Mouse (Mus musculus) lung, embryonic 16.5 days (tissue): ENCODE measurements around the gene Lhfpl3. TPM values are rescaled to one million over a fixed set of nuclear protein-coding genes. Genes with fewer than 3 reads are reported as not detected.

ENCODE experiments used
- ATAC-seq: fragments of 200-750 bp; cut with Nextera tagmentation; 2 replicates; pipeline ENCODE4 v1.8.0; 2017; ENCODE audit warnings: low read depth, mild to moderate bottlenecking, moderate library complexity
- H3K27ac ChIP-seq: fragments of 300-500 bp; sonication (generic); 2 replicates; pipeline ENCODE4 v1.5.1; 2014; ENCODE audit warnings: mild to moderate bottlenecking, control low read depth, low read length
- H3K27me3 ChIP-seq: fragments of 300-500 bp; sonication (generic); 2 replicates; pipeline ENCODE4 v1.6.1; 2014; ENCODE audit warnings: low read depth, low read length, mixed read lengths; ENCODE audit not compliant: control insufficient read depth, insufficient read depth
- H3K36me3 ChIP-seq: fragments of 300-500 bp; sonication (generic); 2 replicates; pipeline ENCODE4 v1.6.1; 2014; ENCODE audit warnings: low read length; ENCODE audit not compliant: control insufficient read depth, insufficient read depth
- H3K4me1 ChIP-seq: fragments of 300-500 bp; sonication (generic); replicated peaks from 2 replicates; pipeline ENCODE4 v1.6.1; 2014; ENCODE audit warnings: low read length, mixed read lengths; ENCODE audit not compliant: control insufficient read depth, insufficient read depth
- H3K4me2 ChIP-seq: fragments of 300-500 bp; sonication (generic); 2 replicates; pipeline ENCODE4 v1.6.1; 2014; ENCODE audit warnings: low read depth, low read length, control low read depth
- H3K4me3 ChIP-seq: fragments of 300-500 bp; sonication (generic); 2 replicates; pipeline ENCODE4 v1.5.1; 2014; ENCODE audit warnings: mild to moderate bottlenecking, low read length, control low read depth
- H3K9ac ChIP-seq: fragments of 300-500 bp; sonication (generic); 2 replicates; pipeline ENCODE4 v1.6.1; 2014; ENCODE audit warnings: low read length, control low read depth
- H3K9me3 ChIP-seq: fragments of 300-500 bp; sonication (generic); 2 replicates; pipeline ENCODE4 v1.6.1; 2016; ENCODE audit warnings: low read length; ENCODE audit not compliant: control insufficient read depth
- WGBS: fragments of 180-500 bp; shearing (Covaris S2); extraction: QIAGEN DNeasy Blood & Tissue Kit; methylation state at CpG from one replicate; pipeline ENCODE4 v1.1.7; 2014; 5-methylcytosine and 5-hydroxymethylcytosine counted together
- polyA plus RNA-seq: library from polyadenylated mRNA; unstranded; fragments of >200 nt; fragmentation: Nextera tagmentation; extraction: Ambion mirVana; gene quantifications from 2 replicates; pipeline ENCODE4 v1.2.1, GENCODE M21; 2015

Lhfpl3 gene
- polyA plus RNA-seq, 1 experiment from 2014 or later, result not detected

DNA sequence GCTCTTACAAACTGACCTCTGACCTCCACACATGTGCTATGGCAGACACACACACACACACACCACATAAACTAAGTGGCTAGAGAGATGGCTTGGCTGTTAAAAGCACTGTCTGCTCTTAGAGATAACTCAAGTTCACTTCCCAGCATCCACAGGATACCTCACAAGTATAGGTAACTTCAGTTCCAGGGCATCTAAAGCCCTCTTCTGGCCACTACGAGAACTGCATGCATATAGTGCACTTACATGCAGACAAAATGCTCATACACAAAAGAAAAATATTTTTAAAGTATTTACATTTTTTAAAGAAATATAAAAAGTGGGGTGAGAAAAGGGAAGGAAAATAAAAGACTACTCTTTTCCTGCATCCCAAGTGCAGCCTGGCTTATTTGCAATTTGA is 408.6 kb downstream of the Lhfpl3 start:
- WGBS, result 91% methylated on average over 1 of the region's 1 CpGs
- Histone ChIP-seq H3K4me3 (no peak overlapping the region), H3K9ac (no peak overlapping the region), H3K27me3 (no peaks in the 10 kb centered on the region), H3K36me3 (no peaks in the 10 kb centered on the region), H3K27ac (no peak overlapping the region), H3K4me1 (no peaks in the 10 kb centered on the region), H3K4me2 (no peak overlapping the region), H3K9me3 (no peaks in the 10 kb centered on the region)
- ATAC-seq, result no peak

DNA sequence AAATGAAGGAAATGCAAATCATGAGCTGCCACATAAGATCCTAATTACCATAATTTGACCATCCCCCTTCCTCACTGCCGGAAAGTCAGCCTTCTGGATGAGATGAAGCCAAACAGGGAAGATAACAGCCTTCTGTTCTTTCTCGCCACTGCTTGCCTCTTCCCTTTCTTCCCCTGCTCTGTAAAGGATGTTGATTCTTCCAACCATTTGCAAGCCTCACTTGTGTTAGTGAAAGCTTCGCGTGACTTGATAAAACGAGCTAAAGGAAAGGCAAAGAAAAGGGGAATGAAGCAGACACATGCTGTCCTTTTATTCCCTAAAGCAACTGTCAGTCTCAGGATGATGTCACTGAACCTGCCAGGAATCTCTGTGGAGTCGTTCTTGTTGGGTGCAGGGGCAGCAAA is 420.1 kb downstream of the Lhfpl3 start:
- no peak for ATAC-seq
- H3K4me2 ChIP-seq, result no peak overlapping the region
- no peaks in the 10 kb centered on the region for H3K9me3 ChIP-seq
- H3K4me3 ChIP-seq, result no peak overlapping the region
- H3K9ac ChIP-seq, result no peak overlapping the region
- WGBS, result 26% methylated on average over 6 of the region's 6 CpGs
- no peaks in the 10 kb centered on the region for H3K36me3 ChIP-seq
- H3K27ac ChIP-seq, result no peak overlapping the region
- no peaks in the 10 kb centered on the region for H3K4me1 ChIP-seq
- no peaks in the 10 kb centered on the region for H3K27me3 ChIP-seq

DNA sequence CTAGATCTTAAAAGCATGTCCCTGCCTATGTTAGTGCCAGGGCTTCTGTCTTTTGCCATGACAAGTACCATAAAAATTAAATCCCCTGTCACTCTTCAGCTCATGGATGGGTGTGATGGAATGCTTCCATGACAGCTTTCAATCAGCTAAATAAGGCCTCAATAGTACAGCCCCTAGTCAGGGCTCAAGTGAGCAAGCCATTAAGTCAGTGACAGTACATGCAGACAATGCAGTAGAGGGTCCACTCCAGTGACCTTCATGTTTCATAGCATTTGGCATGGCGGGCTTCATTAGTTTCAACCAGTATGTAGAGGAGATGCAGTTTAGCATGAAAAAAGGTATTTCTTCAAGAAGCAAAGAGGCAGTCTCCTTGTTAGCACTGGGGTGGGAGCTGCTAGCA is 420.8 kb downstream of the Lhfpl3 start:
- ATAC-seq, result no peak
- H3K4me1 ChIP-seq, result no peaks in the 10 kb centered on the region
- H3K27me3 ChIP-seq, result no peaks in the 10 kb centered on the region
- no peaks in the 10 kb centered on the region for H3K9me3 ChIP-seq
- H3K4me2 ChIP-seq, result no peak overlapping the region
- no peaks in the 10 kb centered on the region for H3K36me3 ChIP-seq
- WGBS, result 79% methylated on average over 1 of the region's 1 CpGs
- no peak overlapping the region for H3K27ac ChIP-seq
- no peak overlapping the region for H3K4me3 ChIP-seq
- H3K9ac ChIP-seq, result no peak overlapping the region

DNA sequence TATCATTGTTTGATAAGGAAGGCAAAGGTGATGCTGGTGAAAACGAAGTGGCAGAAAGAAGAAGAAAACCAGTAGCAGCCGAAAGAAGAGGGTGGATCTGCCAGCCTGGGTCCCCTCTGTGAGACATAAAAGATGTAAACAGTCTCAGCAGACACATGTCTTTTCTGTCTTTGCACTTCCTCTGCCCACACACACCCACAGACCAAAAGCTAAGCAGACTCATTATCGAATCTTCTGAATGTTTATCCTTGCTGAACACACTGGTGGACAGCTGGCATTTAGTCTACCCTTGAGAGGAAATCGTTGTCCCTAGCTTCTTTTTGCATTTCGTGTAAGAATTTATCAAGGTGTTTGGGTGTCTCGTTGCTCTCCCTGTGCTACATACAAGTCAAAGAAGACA is 443.8 kb downstream of the Lhfpl3 start:
- Histone ChIP-seq H3K27ac (no peak overlapping the region), H3K9me3 (no peaks in the 10 kb centered on the region), H3K9ac (no peak overlapping the region), H3K4me3 (no peak overlapping the region), H3K4me2 (no peak overlapping the region), H3K27me3 (no peaks in the 10 kb centered on the region), H3K36me3 (no peaks in the 10 kb centered on the region), H3K4me1 (no peaks in the 10 kb centered on the region)
- 42% methylated on average over 6 of the region's 6 CpGs for WGBS
- ATAC-seq, result no peak

DNA sequence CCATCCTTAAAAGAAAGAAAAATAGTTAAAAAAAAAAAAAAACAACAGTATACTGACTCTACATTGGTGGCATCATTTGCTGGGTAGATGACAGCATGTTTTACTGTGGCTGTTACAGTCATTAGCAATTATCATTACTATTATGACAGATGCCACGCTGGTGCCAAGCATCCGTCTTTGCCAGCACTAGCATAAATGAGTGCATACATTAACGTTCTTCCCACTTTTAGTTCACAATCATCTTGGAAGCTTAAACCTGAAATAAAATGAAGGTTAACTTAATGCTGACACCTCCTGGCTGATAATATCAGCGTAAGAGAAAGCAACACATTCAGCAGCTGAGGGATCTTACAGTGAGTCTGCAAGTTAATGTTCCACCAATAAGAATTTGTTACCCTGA is 451.0 kb downstream of the Lhfpl3 start:
- Histone ChIP-seq H3K4me2 (no peak overlapping the region), H3K36me3 (no peaks in the 10 kb centered on the region), H3K4me1 (no peaks in the 10 kb centered on the region), H3K4me3 (no peak overlapping the region), H3K9ac (no peak overlapping the region), H3K27ac (no peak overlapping the region), H3K27me3 (no peaks in the 10 kb centered on the region), H3K9me3 (no peaks in the 10 kb centered on the region)
- WGBS, result 79% methylated on average over 4 of the region's 4 CpGs
- no peak for ATAC-seq

DNA sequence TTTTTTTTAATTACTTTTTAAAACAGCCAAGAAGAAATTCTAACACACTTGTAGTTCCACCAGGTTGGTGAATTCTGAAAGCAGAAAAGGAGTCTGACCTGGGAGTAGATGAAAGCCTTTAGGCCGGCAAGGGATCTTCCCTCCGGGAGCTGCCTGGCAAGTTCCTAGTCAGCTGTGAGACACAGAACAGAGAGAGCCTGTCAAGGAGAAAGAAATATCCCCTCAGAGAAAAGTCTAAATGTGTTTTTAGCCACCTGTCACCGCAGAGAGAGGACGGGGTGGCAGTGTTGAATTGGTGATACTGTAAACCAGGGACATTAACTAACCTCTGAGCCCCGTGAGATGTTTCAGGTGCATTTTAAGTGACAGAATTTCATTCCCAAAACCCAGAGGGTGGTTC is 467.2 kb downstream of the Lhfpl3 start:
- no peak overlapping the region for H3K4me3 ChIP-seq
- 77% methylated on average over 5 of the region's 5 CpGs for WGBS
- H3K9me3 ChIP-seq, result no peaks in the 10 kb centered on the region
- no peak overlapping the region for H3K9ac ChIP-seq
- no peaks in the 10 kb centered on the region for H3K27me3 ChIP-seq
- no peak overlapping the region for H3K27ac ChIP-seq
- no peak overlapping the region for H3K4me2 ChIP-seq
- no peak for ATAC-seq
- H3K4me1 ChIP-seq, result no peaks in the 10 kb centered on the region
- no peaks in the 10 kb centered on the region for H3K36me3 ChIP-seq

DNA sequence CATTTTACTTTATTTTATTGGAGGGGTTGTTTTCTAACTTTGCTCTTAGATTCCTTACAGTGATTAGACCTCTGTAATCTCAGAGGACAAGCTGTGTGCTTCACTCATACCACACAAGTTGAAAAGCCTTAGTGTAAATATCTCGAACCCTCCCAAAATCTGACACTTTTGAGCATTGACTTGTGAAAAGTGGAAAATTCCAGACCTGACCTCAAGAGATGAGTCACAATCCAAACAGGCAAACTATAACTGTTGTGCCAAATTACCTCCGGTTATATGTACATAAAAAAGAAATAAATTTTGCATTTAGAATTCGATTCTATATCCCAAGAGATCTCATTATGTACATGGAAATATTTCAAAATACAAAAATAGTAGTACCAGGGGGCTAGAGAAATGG is 468.8 kb downstream of the Lhfpl3 start:
- no peak for ATAC-seq

DNA sequence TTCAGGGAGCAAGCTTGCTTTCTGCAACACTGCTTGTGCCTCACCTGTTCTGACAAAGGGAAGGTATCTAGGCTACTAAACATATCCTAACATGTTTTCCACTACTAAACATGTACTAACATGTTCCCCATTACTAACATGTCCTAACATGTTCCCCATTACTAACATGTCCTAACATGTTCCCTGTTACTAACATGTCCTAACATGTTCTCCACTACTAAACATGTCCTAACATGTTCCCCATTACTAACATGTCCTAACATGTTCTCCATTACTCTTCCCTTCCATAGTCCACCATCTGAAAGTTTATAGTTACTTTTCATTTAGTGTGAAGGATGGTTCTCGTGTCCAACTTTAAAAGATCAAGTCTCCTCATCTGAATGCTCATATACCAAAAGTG is 473.8 kb downstream of the Lhfpl3 start:
- H3K27ac ChIP-seq, result no peak overlapping the region
- H3K9me3 ChIP-seq, result no peaks in the 10 kb centered on the region
- 80% methylated on average over 1 of the region's 1 CpGs for WGBS
- no peak for ATAC-seq
- H3K36me3 ChIP-seq, result no peaks in the 10 kb centered on the region
- no peaks in the 10 kb centered on the region for H3K27me3 ChIP-seq
- H3K4me3 ChIP-seq, result no peak overlapping the region
- no peak overlapping the region for H3K4me2 ChIP-seq
- no peaks in the 10 kb centered on the region for H3K4me1 ChIP-seq
- no peak overlapping the region for H3K9ac ChIP-seq

More for the DNA sequence above, 468.8 kb downstream of the Lhfpl3 start:
- Histone ChIP-seq H3K4me2 (no peak overlapping the region), H3K9me3 (no peaks in the 10 kb centered on the region), H3K27me3 (no peaks in the 10 kb centered on the region), H3K36me3 (no peaks in the 10 kb centered on the region), H3K4me1 (no peaks in the 10 kb centered on the region), H3K9ac (no peak overlapping the region), H3K27ac (no peak overlapping the region), H3K4me3 (no peak overlapping the region)
- 79% methylated on average over 3 of the region's 3 CpGs for WGBS

DNA sequence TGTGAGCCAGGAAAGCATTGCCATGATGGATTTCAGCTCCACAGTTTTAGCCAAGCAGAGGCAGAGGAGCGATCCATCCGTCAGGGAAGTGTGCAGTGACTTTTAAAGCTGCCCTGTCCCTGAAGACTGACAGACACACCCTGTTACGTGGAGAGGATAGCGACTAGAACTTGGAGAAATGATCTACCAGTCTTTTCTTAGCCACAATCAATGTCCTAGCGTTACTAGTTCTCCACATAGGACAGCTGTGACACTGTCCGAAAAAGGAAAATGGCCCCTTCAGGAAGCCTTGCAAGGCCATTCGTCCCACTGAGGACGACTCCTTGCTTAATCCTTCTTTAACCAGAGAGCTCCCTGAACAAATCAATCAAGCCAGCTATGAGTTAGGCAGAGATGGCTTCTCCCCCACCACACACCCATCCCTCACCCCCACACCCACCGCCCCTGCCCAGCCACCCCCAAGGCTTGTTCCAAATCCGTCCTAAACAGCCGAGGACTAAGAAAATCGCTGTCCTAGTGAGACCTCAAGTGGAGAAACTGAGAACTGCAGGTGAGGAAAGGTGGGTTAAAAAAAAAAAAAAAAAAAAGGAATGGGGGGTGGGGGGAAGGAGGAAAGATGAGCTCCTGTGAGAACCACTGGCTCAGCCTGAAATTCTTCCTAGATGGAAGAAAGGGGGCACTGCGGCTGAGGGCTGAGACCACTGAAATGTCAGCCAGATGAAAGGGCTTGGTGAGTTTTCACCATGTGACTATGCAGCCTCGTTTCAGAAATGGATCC is 479.1 kb downstream of the Lhfpl3 start:
- H3K4me3 ChIP-seq, result peak overlapping the region; percentile 45
- H3K4me1 ChIP-seq, result no peaks in the 10 kb centered on the region
- no peaks in the 10 kb centered on the region for H3K27me3 ChIP-seq
- peak; percentile 82 for ATAC-seq
- peak overlapping the region; percentile 70 for H3K9ac ChIP-seq
- 16% methylated on average over 14 of the region's 14 CpGs for WGBS
- H3K36me3 ChIP-seq, result no peaks in the 10 kb centered on the region
- H3K27ac ChIP-seq, result no peak overlapping the region
- H3K9me3 ChIP-seq, result no peaks in the 10 kb centered on the region
- peak overlapping the region; percentile 65 for H3K4me2 ChIP-seq

DNA sequence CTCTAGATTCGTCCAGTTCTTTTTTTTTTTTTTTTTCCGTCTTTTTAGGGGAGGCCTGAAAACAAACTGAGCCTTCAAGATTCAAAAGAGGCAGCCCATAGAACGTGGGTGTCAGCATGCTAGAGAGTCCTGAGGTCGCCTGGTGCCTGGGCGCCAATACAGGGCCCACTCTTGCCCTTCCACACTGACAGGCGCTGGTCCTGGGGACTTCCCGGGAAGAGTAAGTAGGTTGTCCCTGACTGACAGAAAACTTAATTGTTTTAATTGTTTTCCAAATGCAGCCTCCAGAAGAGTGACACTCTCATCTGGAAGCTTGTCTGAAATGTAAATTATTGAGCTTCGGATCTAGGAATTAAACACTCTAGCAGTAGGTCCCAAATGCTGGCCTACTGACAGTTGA is 479.8 kb downstream of the Lhfpl3 start:
- Histone ChIP-seq H3K27ac (no peak overlapping the region), H3K36me3 (no peaks in the 10 kb centered on the region), H3K4me2 (peak overlapping the region; percentile 65), H3K4me3 (no peak overlapping the region), H3K4me1 (no peaks in the 10 kb centered on the region), H3K9me3 (no peaks in the 10 kb centered on the region), H3K27me3 (no peaks in the 10 kb centered on the region), H3K9ac (no peak overlapping the region)
- WGBS, result 33% methylated on average over 8 of the region's 8 CpGs
- ATAC-seq, result no peak
